Mouse (Mus musculus) hindbrain, embryonic 10.5 days (tissue): Measurements from ENCODE around the gene Arih2. TPM values are rescaled to one million over a fixed set of nuclear protein-coding genes. Genes with fewer than 3 reads are reported as not detected.
A peak's percentile ranks its signal among the peaks of the same experiment; 100 is the strongest.

ENCODE experiments used
- DNase-seq: peaks from one replicate; pipeline ENCODE4 v3.0.0-alpha.2; 2017; ENCODE audit warnings: low spot score
- H3K27ac ChIP-seq: fragments of 300-500 bp; sonication (generic); 2 replicates; pipeline ENCODE4 v1.5.1; 2016; ENCODE audit warnings: mild to moderate bottlenecking, moderate library complexity
- H3K27me3 ChIP-seq: fragments of 300-500 bp; sonication (generic); 2 replicates; pipeline ENCODE4 v1.6.1; 2016; ENCODE audit warnings: mild to moderate bottlenecking; ENCODE audit not compliant: poor library complexity, insufficient read depth, severe bottlenecking
- H3K36me3 ChIP-seq: fragments of 300-500 bp; sonication (generic); 2 replicates; pipeline ENCODE4 v1.6.1; 2016; ENCODE audit warnings: mild to moderate bottlenecking, moderate library complexity
- H3K4me1 ChIP-seq: fragments of 300-500 bp; sonication (generic); replicated peaks from 2 replicates; pipeline ENCODE4 v1.6.1; 2016; ENCODE audit warnings: mild to moderate bottlenecking
- H3K4me3 ChIP-seq: fragments of 300-500 bp; sonication (generic); 2 replicates; pipeline ENCODE4 v1.5.1; 2016; ENCODE audit warnings: mild to moderate bottlenecking, moderate library complexity
- H3K9me3 ChIP-seq: fragments of 300-500 bp; sonication (generic); 2 replicates; pipeline ENCODE4 v1.6.1; 2016; ENCODE audit warnings: mild to moderate bottlenecking, moderate library complexity
- WGBS: fragments of 180-500 bp; shearing (Covaris S2); methylation state at CpG from one replicate; pipeline ENCODE4 v1.1.7; 2016; 5-methylcytosine and 5-hydroxymethylcytosine counted together
- polyA plus RNA-seq: library from polyadenylated mRNA; unstranded; fragments of >200 nt; fragmentation: Nextera tagmentation; extraction: Ambion mirVana; gene quantifications from 2 replicates; pipeline ENCODE4 v1.2.1, GENCODE M21; 2016

The Arih2 gene
- polyA plus RNA-seq, 1 experiment from 2014 or later = 56.4 TPM

DNA sequence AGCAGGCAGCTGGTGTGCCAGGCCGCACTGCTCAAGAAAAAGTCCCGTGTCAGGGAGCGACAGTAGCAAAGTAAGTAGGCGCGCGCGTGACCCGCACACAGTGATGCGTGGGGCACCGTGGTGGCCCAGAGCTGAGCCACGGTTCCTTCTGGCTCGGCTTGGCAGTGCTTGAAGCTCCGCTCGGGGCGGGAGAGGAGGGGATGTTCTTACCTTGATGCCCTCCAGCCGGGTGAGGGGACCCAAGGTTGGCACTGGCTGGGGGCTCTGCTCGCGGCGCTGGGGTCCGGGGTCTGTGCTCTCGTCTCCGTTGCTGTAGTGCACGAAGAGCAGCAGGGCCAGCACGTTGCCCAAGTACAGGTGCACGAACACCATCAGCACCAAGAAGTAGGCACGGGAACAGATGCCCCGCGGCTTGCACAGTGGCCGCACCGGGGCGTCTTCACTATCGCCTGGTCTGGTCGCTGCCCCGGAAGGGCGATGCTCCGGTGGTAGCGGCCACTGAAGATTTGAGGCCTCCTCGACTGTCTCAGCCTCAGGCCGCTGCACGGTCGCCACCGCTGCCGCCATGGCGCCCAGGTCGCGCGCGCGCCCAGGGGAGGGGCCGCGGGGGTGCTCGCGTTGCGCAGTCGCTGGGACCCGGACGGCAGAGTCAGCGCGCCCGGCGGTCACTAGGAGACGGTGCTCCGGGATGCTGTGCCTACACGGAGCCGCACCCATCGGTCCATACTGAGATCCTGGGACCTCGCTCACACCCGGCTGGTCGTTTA is 52.0 kb downstream of the Arih2 start, which contains the start of gene P4htm:
Gene P4htm (minus strand): TSS at position 670 of the 767 bp plus-strand sequence.
- peaks cover 23% of the 10 kb centered on the region for H3K4me1 ChIP-seq
- peaks cover 13% of the 10 kb centered on the region for H3K36me3 ChIP-seq
- H3K27ac ChIP-seq = peak within 1 kb of the TSS; percentile 86
- 3% methylated on average over 69 of the region's 69 CpGs for WGBS
- H3K27me3 ChIP-seq = 0 out of 2 replicates have a peak, but pooled peaks cover 4% of the 10 kb centered on the region
- no peaks in the 10 kb centered on the region for H3K9me3 ChIP-seq
- peak within 1 kb of the TSS; percentile 77 for H3K4me3 ChIP-seq
- DNase-seq = peak; percentile 65

DNA sequence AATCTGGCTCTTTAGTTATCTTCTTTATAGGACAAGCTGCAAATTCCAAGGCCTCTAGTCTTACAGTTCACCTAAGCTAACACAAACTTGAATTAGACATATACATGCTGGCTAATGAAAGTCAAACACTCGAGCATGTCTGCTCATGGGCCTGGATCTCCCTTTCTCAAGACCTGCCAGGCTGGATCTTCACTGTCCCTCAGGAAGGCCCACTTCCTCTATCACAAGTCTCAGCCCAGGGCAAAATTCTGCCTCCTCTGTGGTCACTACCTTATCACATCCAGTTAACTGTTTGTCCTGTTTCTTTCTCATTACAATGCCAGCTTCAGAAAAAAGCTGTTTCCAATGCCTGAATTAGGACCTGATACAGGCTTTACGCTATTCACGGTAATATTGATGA is 54.8 kb downstream of the Arih2 start:
- Histone ChIP-seq H3K27ac (no peak overlapping the region), H3K4me1 (peaks cover 29% of the 10 kb centered on the region), H3K27me3 (0 out of 2 replicates have a peak, but pooled peaks cover 4% of the 10 kb centered on the region), H3K36me3 (peaks cover 8% of the 10 kb centered on the region; the same call in 1 of the 2 replicates), H3K4me3 (no peak overlapping the region), H3K9me3 (no peaks in the 10 kb centered on the region)
- WGBS = 88% methylated on average over 3 of the region's 3 CpGs
- DNase-seq = no peak

DNA sequence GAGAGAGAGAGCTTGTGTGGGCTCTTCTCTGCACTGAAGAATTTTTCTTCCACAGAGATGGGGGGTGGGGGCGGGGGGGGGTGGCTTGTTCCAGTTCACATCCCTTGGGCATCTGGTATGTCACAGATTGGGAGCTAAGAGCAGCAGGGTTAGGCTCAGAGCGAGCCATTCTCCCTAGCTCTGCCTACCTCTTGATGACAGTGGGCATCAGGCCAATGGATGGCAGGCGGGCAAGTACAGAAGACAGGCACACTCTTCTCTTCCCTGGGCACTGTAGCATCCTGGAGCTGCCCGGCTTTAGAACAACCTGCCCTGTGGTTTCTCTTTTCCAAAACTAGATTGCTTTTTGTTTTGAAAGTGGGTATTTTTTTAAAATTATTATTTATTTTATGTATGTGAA is 57.7 kb downstream of the Arih2 start:
- Histone ChIP-seq H3K4me3 (no peak overlapping the region), H3K4me1 (peaks cover 41% of the 10 kb centered on the region), H3K27ac (no peak overlapping the region), H3K36me3 (peaks cover 8% of the 10 kb centered on the region; the same call in 1 of the 2 replicates), H3K9me3 (no peaks in the 10 kb centered on the region), H3K27me3 (peaks cover under 1% of the 10 kb centered on the region; the same call in 1 of the 2 replicates)
- WGBS = 89% methylated on average over 4 of the region's 4 CpGs
- DNase-seq = no peak

DNA sequence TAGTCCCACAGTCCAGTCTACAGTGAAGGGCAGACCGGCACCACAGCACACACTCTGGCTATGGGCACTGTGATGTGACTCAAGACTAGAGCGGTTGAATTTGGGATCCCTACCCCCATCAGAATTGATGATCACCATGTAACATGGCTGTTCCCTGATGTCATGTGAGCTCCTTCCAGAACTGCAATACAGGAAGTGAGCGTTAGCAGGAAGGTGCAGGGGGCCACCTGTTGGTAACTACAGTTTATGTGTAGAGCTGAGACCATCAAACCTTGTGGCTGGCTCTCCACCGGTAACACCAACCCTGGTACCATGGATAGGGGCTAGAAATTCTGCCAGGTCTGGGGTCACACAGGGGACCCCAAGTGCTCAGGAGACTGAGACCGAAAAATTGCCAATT is 60.0 kb downstream of the Arih2 start:
- WGBS = 79% methylated on average over 5 of the region's 5 CpGs
- DNase-seq = no peak
- H3K27me3 ChIP-seq = peaks cover 6% of the 10 kb centered on the region
- H3K9me3 ChIP-seq = no peaks in the 10 kb centered on the region
- H3K36me3 ChIP-seq = peaks cover 8% of the 10 kb centered on the region; the same call in 1 of the 2 replicates
- H3K4me1 ChIP-seq = peaks cover 40% of the 10 kb centered on the region
- no peak overlapping the region for H3K4me3 ChIP-seq
- peak overlapping the region; percentile 93 for H3K27ac ChIP-seq

DNA sequence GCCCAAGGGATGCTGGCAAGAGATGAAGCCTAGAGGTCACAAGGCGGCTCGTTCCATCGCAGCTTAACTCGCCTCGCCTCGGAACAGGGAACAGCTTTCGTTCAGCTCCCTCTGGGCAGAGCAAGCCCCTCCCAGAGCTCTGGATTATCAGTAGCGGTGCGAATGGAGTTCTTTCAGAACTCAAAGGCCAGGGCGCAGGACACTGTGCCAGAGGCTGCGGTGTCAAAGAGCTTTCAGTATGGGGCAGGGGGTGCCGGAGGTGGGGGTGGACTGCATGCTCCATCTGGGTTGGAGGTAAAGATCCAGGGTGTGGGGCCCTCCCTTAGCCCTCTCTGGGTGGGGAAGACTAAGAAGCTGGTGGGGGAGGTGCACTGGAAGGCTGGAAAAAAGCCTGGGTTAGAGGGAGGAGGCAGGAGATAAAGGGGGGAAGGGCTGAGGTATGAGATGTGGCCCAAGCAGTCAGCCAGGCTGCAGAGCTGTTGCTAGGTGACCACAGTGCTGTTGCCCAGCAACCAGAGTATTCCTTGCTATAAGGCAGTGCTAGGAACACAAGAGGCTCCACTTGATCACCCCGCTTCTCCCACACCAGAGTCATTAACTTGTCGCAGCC is 61.5 kb downstream of the Arih2 start:
- peaks cover 17% of the 10 kb centered on the region for H3K27me3 ChIP-seq
- peaks cover 40% of the 10 kb centered on the region for H3K4me1 ChIP-seq
- DNase-seq = peak; percentile 96
- no peaks in the 10 kb centered on the region for H3K9me3 ChIP-seq
- H3K27ac ChIP-seq = peak overlapping the region; percentile 93
- peak overlapping the region; percentile 47 for H3K4me3 ChIP-seq
- H3K36me3 ChIP-seq = peaks cover 6% of the 10 kb centered on the region; the same call in 1 of the 2 replicates
- WGBS = under 1% methylated on average over 14 of the region's 14 CpGs

DNA sequence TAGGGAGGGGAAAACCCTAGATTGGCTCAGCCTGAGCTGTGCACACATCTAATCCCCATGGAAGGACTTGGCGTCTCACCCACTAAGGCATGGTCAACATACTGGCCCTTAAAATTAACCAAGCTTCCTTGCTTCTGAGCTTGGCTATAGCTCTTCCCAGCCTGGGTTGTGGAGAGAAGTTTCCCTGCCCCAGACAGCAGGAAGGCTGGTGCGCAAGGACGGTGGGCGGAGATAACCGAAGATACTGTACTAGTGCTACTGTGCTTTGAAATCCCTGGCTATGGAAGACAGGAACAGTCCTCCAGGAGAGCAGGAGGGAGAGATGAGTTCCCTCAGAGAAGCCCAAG is 69.9 kb downstream of the Arih2 start:
- peaks cover 50% of the 10 kb centered on the region for H3K27me3 ChIP-seq
- peaks cover 44% of the 10 kb centered on the region for H3K36me3 ChIP-seq
- WGBS = 72% methylated on average over 5 of the region's 5 CpGs
- DNase-seq = no peak
- peak overlapping the region; percentile 95 for H3K27ac ChIP-seq
- peaks cover 54% of the 10 kb centered on the region for H3K4me1 ChIP-seq
- no peaks in the 10 kb centered on the region for H3K9me3 ChIP-seq
- peak overlapping the region; percentile 89 for H3K4me3 ChIP-seq

DNA sequence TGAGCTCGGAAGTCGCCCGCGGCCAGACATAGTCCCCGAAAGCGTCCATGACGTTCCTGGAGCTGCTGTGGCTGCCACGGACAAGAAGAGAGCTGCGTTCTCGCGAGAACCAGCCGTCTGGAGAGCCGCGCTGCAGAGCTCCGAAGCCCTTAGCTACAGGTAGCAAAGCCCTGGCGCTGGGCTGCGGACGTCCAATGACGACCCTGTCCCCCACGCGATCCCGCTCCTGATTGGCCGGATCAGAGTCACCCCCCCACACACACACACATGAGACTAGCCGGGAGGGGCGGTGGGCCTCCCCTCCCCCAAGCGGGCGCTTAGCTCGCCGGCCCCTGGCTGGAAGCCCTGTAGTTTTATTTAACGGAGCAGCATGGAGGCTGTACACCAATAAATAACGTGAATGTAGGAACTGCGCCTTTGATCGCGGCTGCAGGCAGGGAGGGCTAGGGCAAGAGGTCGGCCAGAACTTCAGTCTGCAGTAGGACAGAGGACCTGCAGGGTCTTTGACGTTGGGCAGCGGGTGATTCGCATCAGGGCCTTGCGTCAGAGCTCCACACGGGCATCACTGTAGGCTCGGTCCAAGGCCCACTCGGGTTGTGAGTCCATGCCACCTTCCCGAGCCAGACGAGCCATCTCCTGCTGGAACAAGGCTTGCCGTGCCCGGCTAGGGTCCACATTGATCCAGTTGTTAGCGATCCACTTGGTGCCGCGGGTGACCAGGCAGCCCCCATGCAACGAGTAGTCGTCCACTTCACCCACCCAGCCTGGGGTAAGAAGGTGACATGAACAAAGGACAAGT is 70.4 kb downstream of the Arih2 start, which contains the start of gene Wdr6:
Gene Wdr6 (minus strand): TSS at position 195 of the 799 bp plus-strand sequence.
- peak; percentile 97 for DNase-seq
- peak within 1 kb of the TSS; percentile 89 for H3K4me3 ChIP-seq
- peaks cover 60% of the 10 kb centered on the region for H3K4me1 ChIP-seq
- H3K27me3 ChIP-seq = peaks cover 50% of the 10 kb centered on the region
- peak within 1 kb of the TSS; percentile 95 for H3K27ac ChIP-seq
- H3K36me3 ChIP-seq = peaks cover 50% of the 10 kb centered on the region
- H3K9me3 ChIP-seq = no peaks in the 10 kb centered on the region
- 5% methylated on average over 51 of the region's 51 CpGs for WGBS

DNA sequence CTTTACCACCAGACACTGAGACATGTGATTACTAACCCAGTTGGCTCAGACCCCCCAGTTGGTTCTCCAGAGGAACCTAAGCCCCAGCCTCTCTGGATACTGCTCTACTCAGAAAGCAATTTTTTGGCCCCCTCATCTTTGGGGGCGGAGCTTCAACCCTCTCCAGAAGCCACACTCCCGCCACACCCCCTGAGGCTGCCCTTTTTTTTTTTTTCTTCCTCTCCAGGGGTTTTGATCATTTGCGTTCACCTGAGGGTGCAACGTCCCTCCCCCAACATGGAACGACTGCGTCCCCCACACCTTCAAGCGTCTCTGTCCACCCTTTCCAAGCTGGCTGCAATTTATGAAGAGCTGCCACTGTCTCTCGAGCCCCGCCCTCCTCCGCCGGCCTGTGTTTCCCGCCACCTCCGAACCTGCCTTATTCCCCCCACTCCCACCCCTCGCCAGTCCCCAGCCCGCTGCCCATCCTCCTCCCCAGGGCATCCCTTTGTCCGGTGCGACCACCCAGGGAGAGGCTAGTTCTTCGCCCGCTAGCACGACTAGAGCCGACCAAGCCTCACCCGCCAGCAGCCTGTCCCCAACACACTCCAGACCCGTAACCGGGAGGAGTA is 71.1 kb downstream of the Arih2 start:
- H3K27ac ChIP-seq = peak overlapping the region; percentile 95
- WGBS = 2% methylated on average over 24 of the region's 24 CpGs
- H3K36me3 ChIP-seq = peaks cover 57% of the 10 kb centered on the region
- no peaks in the 10 kb centered on the region for H3K9me3 ChIP-seq
- peak overlapping the region; percentile 89 for H3K4me3 ChIP-seq
- peaks cover 67% of the 10 kb centered on the region for H3K4me1 ChIP-seq
- peaks cover 44% of the 10 kb centered on the region for H3K27me3 ChIP-seq
- DNase-seq = no peak

DNA sequence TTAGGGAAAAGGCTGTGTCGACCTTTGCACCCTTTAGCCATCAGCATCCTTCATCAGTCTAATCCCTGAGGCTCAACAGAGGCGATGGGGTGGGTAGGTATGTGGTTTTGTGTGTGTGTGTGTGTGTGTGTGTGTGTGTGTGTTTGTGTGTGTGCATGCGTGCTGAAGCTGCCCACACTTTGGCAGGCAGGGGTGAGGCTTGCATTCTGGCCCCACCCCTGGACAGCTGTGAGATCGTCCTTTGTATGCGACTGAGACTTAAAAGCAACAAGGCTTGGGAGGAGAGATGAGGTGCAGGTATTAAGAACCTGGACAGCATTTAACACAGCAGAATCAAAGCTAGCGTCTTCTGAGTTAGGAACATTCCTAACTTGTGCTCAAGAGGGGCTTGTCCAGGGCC is 72.2 kb downstream of the Arih2 start:
- Histone ChIP-seq H3K9me3 (no peaks in the 10 kb centered on the region), H3K36me3 (peaks cover 58% of the 10 kb centered on the region), H3K4me3 (peak overlapping the region; percentile 89), H3K4me1 (peaks cover 69% of the 10 kb centered on the region), H3K27ac (peak overlapping the region; percentile 95; the same call in 1 of the 2 replicates), H3K27me3 (peaks cover 34% of the 10 kb centered on the region)
- 67% methylated on average over 6 of the region's 6 CpGs for WGBS
- no peak for DNase-seq

DNA sequence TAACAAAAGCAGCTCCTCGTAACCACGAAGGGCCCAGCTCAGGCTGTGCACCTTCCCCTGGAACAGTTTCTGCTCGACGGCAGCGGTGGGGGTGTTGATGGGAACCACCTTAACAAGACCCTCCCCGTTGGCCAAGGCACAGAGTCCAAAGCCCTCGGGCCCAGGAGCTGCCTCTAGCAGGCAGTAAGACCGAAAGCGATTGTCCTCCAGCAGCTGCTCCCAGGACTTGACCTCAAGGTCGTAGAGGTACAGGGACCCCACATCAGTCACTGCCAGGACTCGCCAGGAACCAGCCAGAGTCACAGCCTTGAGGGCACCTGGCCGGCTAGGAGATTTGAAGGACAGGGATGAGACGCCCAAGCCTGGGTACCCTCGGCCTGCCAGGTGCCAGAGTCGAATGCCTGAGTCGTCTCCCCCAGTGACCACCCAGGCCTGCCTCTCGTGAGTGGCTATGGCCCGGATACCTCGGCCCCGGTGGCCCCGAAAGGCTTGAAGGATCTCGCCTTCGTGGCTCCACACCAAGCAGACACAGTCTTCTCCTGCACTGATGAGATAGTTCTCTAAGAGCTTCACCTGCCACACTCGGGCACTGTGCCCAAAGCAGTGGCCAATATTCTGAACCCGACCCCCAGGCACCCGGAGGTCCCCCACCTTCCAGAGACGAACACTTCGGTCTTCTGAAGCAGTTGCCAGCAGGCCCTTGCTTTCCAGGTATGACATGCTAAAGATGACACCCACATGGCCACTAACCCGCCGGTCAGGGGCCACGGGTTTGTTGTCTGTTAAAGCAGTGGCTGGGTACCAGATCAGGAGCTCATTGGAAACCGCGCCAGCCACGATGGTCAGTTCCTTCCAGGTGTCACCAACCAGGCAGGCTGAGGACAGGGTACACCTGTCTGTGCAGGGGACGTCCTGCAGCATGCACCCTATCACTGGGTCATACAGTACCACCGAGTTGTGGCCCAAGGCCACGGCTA is 73.6 kb downstream of the Arih2 start:
- no peaks in the 10 kb centered on the region for H3K9me3 ChIP-seq
- peaks cover 63% of the 10 kb centered on the region for H3K36me3 ChIP-seq
- no peak for DNase-seq
- WGBS = 90% methylated on average over 37 of the region's 37 CpGs
- peak overlapping the region; percentile 30; the same call in 1 of the 2 replicates for H3K4me3 ChIP-seq
- peaks cover 76% of the 10 kb centered on the region for H3K4me1 ChIP-seq
- peaks cover 20% of the 10 kb centered on the region for H3K27me3 ChIP-seq
- H3K27ac ChIP-seq = peak overlapping the region; percentile 45; the same call in 1 of the 2 replicates

DNA sequence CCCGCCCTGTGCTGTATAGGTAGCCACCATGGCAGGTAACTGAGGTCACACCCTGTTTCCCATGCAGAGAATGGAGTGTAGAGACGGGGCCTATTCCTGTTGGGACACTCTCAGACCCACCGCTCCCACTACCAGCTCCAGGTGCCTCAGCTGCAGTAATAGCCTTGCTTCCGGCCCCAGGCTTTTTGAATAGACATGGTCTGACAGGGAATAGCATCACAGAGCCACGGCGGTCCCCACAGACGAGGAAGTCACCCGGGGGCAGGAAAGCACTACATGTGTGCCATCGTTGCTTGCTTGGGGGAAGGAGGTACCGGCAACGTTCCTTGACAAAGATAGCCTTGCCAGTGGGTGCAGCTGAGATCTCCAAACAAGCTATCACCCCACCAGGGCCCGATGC is 74.3 kb downstream of the Arih2 start:
- WGBS = 90% methylated on average over 12 of the region's 12 CpGs
- H3K27ac ChIP-seq = peak overlapping the region; percentile 45

More for the DNA sequence above, 74.3 kb downstream of the Arih2 start:
- no peak for DNase-seq
- Histone ChIP-seq H3K4me3 (peak overlapping the region; percentile 2; the same call in 1 of the 2 replicates), H3K4me1 (peaks cover 83% of the 10 kb centered on the region), H3K9me3 (no peaks in the 10 kb centered on the region), H3K27me3 (peaks cover 13% of the 10 kb centered on the region), H3K36me3 (peaks cover 65% of the 10 kb centered on the region)
